Mouse (Mus musculus) intestine, embryonic 16.5 days (tissue): ENCODE results near the gene Det1. TPM values are rescaled to one million over a fixed set of nuclear protein-coding genes. Genes with fewer than 3 reads are reported as not detected.
A peak's percentile ranks its signal among the peaks of the same experiment; 100 is the strongest.

Experiments used
- ATAC-seq: fragments of 200-750 bp; cut with Nextera tagmentation; 2 replicates; pipeline ENCODE4 v1.8.0; 2017; ENCODE audit warnings: moderate TSS enrichment, moderate library complexity
- H3K27ac ChIP-seq: fragments of 300-500 bp; sonication (generic); 2 replicates; pipeline ENCODE4 v1.5.1; 2014; ENCODE audit warnings: mild to moderate bottlenecking, low read length
- H3K27me3 ChIP-seq: fragments of 300-500 bp; sonication (generic); replicated peaks from 2 replicates; pipeline ENCODE4 v1.6.1; 2014; ENCODE audit warnings: low read length, control low read depth, mixed read lengths; ENCODE audit not compliant: control insufficient read depth, insufficient read depth
- H3K36me3 ChIP-seq: fragments of 300-500 bp; sonication (generic); 2 replicates; pipeline ENCODE4 v1.6.1; 2014; ENCODE audit warnings: low read length, control low read depth; ENCODE audit not compliant: control insufficient read depth, insufficient read depth
- H3K4me1 ChIP-seq: fragments of 300-500 bp; sonication (generic); 2 replicates; pipeline ENCODE4 v1.6.1; 2014; ENCODE audit warnings: low read length, control low read depth, mixed read lengths; ENCODE audit not compliant: control insufficient read depth, insufficient read depth
- H3K4me2 ChIP-seq: fragments of 300-500 bp; sonication (generic); 2 replicates; pipeline ENCODE4 v1.6.1; 2014; ENCODE audit warnings: low read depth, low read length, control low read depth
- H3K4me3 ChIP-seq: fragments of 300-500 bp; sonication (generic); 2 replicates; pipeline ENCODE4 v1.5.1; 2014; ENCODE audit warnings: mild to moderate bottlenecking, low read length
- H3K9ac ChIP-seq: fragments of 300-500 bp; sonication (generic); 2 replicates; pipeline ENCODE4 v1.6.1; 2014; ENCODE audit warnings: low read depth, low read length
- H3K9me3 ChIP-seq: fragments of 300-500 bp; sonication (generic); 2 replicates; pipeline ENCODE4 v1.6.1; 2016; ENCODE audit warnings: low read length, control low read depth; ENCODE audit not compliant: control insufficient read depth
- WGBS: fragments of 180-500 bp; shearing (Covaris S2); extraction: QIAGEN DNeasy Blood & Tissue Kit; methylation state at CpG from one replicate; pipeline ENCODE4 v1.1.7; 2014; 5-methylcytosine and 5-hydroxymethylcytosine counted together
- polyA plus RNA-seq: library from polyadenylated mRNA; unstranded; fragments of >200 nt; fragmentation: Nextera tagmentation; extraction: Ambion mirVana; gene quantifications from 2 replicates; pipeline ENCODE4 v1.2.1, GENCODE M21; 2015

The Det1 gene
- polyA plus RNA-seq, 1 experiment from 2014 or later, result 15.2 TPM

GRCm38 (mm10) chr7:78818336-78818735 is 28.7 kb downstream of the Det1 start:
- ATAC-seq, result no peak

DNA sequence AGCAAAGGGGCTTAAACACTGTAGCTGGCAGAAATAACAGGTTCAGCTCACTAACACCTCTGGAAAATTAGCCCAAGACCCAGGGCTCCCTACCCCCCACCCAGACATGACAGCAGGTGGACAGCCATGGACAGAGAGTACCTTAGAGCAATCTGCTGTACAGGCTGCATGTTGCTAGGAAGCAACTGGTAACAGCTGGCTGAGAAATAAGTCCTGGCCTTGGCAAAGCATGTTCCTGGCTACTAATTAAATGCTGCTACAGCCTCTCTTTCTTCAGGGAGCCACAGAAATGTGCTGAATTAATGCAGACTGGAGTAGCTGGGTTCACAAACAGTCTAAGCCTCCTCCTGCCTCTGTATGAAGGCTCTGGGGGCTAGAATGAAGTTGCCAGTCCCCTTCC is 32.3 kb downstream of the Det1 start:
- no peaks in the 10 kb centered on the region for H3K9me3 ChIP-seq
- H3K4me1 ChIP-seq, result no peaks in the 10 kb centered on the region
- H3K9ac ChIP-seq, result no peak overlapping the region
- H3K27me3 ChIP-seq, result no peaks in the 10 kb centered on the region
- H3K4me2 ChIP-seq, result no peak overlapping the region
- no peak for ATAC-seq
- H3K27ac ChIP-seq, result no peak overlapping the region
- no peak overlapping the region for H3K4me3 ChIP-seq
- H3K36me3 ChIP-seq, result no peaks in the 10 kb centered on the region

More at GRCm38 (mm10) chr7:78818336-78818735, 28.7 kb downstream of the Det1 start:
- Histone ChIP-seq H3K9me3 (no peaks in the 10 kb centered on the region), H3K36me3 (no peaks in the 10 kb centered on the region), H3K4me1 (no peaks in the 10 kb centered on the region), H3K27ac (no peak overlapping the region), H3K9ac (no peak overlapping the region), H3K27me3 (no peaks in the 10 kb centered on the region), H3K4me2 (no peak overlapping the region), H3K4me3 (no peak overlapping the region)
- WGBS, result 76% methylated on average over 12 of the region's 12 CpGs

GRCm38 (mm10) chr7:78813791-78814190 is 33.3 kb downstream of the Det1 start:
- no peak overlapping the region for H3K27ac ChIP-seq
- no peak overlapping the region for H3K4me3 ChIP-seq
- no peaks in the 10 kb centered on the region for H3K4me1 ChIP-seq
- H3K36me3 ChIP-seq, result no peaks in the 10 kb centered on the region
- WGBS, result 87% methylated on average over 6 of the region's 6 CpGs
- no peak overlapping the region for H3K4me2 ChIP-seq
- no peaks in the 10 kb centered on the region for H3K9me3 ChIP-seq
- H3K9ac ChIP-seq, result no peak overlapping the region
- ATAC-seq, result no peak
- H3K27me3 ChIP-seq, result no peaks in the 10 kb centered on the region

DNA sequence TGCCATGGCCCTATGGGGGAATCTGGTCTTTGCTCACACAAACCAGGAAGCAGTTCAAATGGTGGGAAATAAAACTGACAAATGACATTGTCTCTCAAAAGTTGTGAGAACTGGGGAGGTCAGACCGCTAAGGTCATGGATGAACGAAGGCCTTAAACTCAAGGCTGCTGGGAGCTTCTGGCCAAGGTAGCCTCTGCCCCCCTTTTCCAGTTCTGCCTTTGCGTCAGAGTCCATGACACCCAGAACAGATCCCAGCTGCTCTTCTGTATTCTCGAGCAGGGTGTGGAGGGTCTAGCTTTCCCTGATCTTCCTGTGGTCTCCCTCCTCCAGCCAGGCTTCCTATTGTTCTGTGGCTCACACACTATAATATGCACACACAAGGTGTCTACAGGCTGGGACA is 39.9 kb downstream of the Det1 start:
- H3K4me2 ChIP-seq, result no peak overlapping the region
- no peak for ATAC-seq
- no peak overlapping the region for H3K27ac ChIP-seq

DNA sequence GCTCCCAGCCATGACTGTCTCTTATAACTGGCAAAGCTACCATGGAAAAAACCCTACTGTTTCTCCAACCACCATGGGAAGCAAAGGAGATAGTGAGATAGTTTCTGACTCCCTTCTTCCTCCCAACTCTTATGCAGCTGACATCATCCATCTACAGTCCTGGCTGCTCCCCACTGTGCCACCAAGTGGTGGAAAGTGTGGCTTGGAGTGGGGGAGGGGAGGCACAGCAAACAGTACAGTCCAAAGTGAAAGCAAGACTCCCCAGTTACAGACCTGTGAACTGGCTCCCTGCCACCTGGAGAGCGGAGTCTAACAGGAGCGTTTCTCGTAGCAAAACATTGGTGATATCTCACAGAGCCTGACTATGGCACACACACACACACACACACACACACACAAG is 43.2 kb downstream of the Det1 start:
- Histone ChIP-seq H3K4me2 (no peak overlapping the region), H3K36me3 (no peaks in the 10 kb centered on the region), H3K4me3 (no peak overlapping the region), H3K4me1 (no peaks in the 10 kb centered on the region), H3K27me3 (peaks cover 3% of the 10 kb centered on the region; the same call in 1 of the 2 replicates), H3K9me3 (no peaks in the 10 kb centered on the region), H3K27ac (no peak overlapping the region), H3K9ac (no peak overlapping the region)
- WGBS, result 72% methylated on average over 3 of the region's 3 CpGs
- peak; percentile 65; the same call in 1 of the 2 replicates for ATAC-seq

More for the DNA sequence above, 39.9 kb downstream of the Det1 start:
- Histone ChIP-seq H3K4me1 (no peaks in the 10 kb centered on the region), H3K4me3 (no peak overlapping the region), H3K27me3 (no peaks in the 10 kb centered on the region), H3K9ac (no peak overlapping the region), H3K9me3 (no peaks in the 10 kb centered on the region), H3K36me3 (no peaks in the 10 kb centered on the region)
- 60% methylated on average over 4 of the region's 4 CpGs for WGBS

DNA sequence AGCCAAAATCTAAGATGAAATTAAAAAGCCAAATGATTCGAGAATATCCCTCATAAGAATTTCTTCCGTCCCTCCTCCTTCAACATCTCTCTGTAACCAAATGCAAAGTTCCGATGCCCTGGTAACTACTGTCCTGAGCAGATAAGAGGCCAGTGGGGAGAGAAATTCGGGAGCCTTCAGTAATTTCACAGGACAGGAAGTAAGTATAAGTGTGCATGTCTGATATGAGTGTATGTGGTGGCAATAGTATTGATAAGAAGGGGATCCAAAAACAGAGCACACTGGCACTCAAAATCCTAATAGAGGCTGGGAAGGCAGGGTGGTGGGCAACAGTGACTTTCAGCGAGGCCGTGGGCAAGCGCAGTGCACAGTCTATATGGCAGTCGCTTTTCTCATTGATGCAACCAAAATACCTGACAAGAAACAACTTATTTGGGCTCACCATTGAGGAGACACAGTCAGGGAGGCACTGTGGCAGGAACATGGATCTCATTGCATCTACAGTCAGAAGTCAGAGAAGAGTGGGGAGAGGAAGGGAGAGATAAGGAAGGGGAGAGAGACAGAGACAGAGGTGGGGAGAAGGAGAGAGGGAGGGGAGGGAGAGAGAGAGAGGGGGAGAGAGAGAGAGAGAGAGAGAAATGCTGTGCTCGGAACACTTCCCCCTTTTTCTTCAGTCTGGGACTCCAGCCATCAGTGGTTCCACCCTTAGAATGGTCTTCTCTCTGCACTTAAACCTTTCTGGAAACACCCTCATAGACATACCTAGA is 47.1 kb downstream of the Det1 start:
- H3K36me3 ChIP-seq, result no peaks in the 10 kb centered on the region
- no peak overlapping the region for H3K4me2 ChIP-seq
- no peaks in the 10 kb centered on the region for H3K4me1 ChIP-seq
- H3K9me3 ChIP-seq, result no peaks in the 10 kb centered on the region
- H3K27me3 ChIP-seq, result peaks cover 3% of the 10 kb centered on the region; the same call in 1 of the 2 replicates
- no peak overlapping the region for H3K4me3 ChIP-seq
- WGBS, result 78% methylated on average over 9 of the region's 9 CpGs
- no peak overlapping the region for H3K9ac ChIP-seq
- peak; percentile 68; the same call in 1 of the 2 replicates for ATAC-seq
- no peak overlapping the region for H3K27ac ChIP-seq

DNA sequence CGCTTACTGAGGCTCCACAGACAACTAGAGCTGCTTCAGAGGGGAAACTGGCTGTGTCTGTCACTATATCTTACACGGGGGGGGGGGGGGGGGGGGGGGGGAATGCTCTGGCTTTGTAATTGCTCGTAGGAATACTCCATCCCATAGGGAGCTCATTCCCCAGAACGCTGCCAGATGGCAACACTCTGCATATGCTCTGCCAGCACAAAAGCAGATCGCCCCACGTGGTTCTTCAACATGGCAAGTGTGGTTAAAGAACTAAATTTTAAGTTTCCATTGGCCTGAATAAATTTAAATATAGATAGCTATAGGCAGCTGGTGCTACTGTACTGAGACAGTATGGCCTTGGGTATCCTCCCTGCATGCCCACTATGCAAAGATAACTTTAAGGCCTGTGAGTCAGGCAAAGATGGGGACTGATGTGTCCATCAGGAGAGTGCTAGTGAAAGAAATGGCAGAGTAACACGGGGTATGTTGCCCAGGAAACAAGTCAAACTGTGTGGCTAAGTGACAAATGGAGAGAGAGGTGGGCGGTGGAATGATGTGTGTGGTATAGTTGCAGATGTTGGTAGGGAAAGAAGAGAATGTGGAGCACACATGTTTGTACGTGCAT is 49.1 kb downstream of the Det1 start:
- H3K36me3 ChIP-seq, result no peaks in the 10 kb centered on the region; the same call in 1 of the 2 replicates
- no peak overlapping the region for H3K4me2 ChIP-seq
- no peak overlapping the region for H3K9ac ChIP-seq
- WGBS, result 58% methylated on average over 9 of the region's 9 CpGs
- no peaks in the 10 kb centered on the region for H3K4me1 ChIP-seq
- ATAC-seq, result no peak
- H3K27me3 ChIP-seq, result peaks cover 3% of the 10 kb centered on the region; the same call in 1 of the 2 replicates
- no peaks in the 10 kb centered on the region for H3K9me3 ChIP-seq
- H3K4me3 ChIP-seq, result no peak overlapping the region
- no peak overlapping the region for H3K27ac ChIP-seq

DNA sequence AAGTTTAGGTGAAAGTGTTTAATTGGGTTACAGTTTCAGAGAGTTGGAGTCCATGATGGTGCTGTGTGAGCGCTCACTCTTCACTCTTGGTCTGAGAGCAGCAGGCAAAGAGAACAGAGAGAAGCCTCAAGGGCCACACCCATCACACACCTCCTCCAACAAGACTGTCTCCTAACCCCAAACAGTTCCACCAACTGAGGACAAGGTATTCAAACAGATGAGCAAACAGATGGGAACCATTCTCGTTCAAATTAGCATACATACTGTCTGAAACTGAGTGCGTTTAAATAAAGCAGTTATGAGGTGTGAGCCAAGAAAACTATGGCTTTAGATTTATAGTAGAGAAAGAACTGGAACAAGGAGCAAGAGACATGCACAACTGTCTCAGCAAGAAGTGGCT is 50.4 kb downstream of the Det1 start:
- Histone ChIP-seq H3K36me3 (no peaks in the 10 kb centered on the region; the same call in 1 of the 2 replicates), H3K4me2 (no peak overlapping the region), H3K9ac (no peak overlapping the region), H3K4me3 (no peak overlapping the region), H3K27me3 (peaks cover 3% of the 10 kb centered on the region; the same call in 1 of the 2 replicates), H3K9me3 (no peaks in the 10 kb centered on the region), H3K4me1 (no peaks in the 10 kb centered on the region), H3K27ac (no peak overlapping the region)
- 84% methylated on average over 3 of the region's 3 CpGs for WGBS
- no peak for ATAC-seq

DNA sequence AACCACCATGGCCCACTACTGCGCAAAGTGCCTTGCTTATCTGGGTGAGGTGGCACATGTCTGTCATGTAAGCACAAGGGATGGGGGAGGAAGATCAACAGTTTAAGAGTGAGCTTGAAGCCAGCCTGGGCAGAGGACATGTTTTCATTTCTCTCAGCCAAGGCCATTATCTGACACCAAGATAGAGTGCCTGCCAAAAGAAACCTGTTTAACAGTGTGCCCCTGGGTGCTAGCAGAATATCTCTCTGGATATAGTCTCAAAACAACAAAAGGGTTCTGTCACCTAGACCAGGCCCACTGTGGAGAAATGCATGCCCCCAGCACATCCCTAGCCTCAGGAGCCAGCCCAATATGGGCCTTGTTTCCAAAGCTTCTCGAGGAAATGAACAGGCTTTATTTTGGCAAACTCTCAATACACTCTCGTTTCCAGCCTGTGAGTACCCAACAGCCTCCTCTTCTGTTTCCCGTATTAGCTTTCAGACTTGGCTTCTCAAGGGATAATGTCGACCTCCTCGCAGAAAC is 52.4 kb downstream of the Det1 start:
- no peak for ATAC-seq

More for the DNA sequence above, 52.4 kb downstream of the Det1 start:
- no peaks in the 10 kb centered on the region for H3K27me3 ChIP-seq
- no peaks in the 10 kb centered on the region for H3K9me3 ChIP-seq
- H3K4me1 ChIP-seq, result no peaks in the 10 kb centered on the region
- H3K4me3 ChIP-seq, result no peak overlapping the region
- H3K9ac ChIP-seq, result no peak overlapping the region
- H3K4me2 ChIP-seq, result no peak overlapping the region
- 77% methylated on average over 6 of the region's 6 CpGs for WGBS
- H3K36me3 ChIP-seq, result no peaks in the 10 kb centered on the region; the same call in 1 of the 2 replicates
- H3K27ac ChIP-seq, result no peak overlapping the region
